Mouse (Mus musculus) thymus, postnatal 25 days (tissue): ENCODE results near the gene Gm7879.

ENCODE experiments used
- DNase-seq: peaks from one replicate; pipeline ENCODE4 v3.0.0; 2022

Gene Gm7879

GRCm38 (mm10) chr5:43948748-43949275 lies 35.9 kb downstream of the Gm7879 start:
- DNase-seq: peak; percentile 29

GRCm38 (mm10) chr5:43953241-43953640 lies 40.3 kb downstream of the Gm7879 start:
- DNase-seq: no peak

GRCm38 (mm10) chr5:43959884-43960440 lies 47.0 kb downstream of the Gm7879 start:
- DNase-seq: no peak

DNA sequence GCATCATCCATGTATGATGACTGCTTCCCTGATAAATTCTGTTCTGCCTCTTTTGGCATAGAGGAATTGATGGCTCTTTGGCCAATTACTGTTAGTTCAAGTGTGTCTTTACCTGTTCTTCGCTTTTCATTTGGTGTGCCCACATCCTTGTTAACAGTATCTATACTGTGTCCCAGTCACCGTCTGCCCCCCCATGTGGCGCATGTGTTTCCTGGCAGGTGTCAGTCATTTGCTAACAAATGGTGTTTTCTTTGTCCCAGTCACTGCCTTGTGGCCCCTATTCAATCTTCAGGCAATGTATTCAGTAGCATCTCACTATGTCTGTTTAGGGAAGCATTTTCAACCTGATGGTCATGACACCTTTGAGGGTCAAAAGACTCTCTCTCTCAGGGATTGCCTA lies 48.1 kb downstream of the Gm7879 start:
- peak; percentile 32 for DNase-seq
